Mouse (Mus musculus) heart, embryonic 14.5 days (tissue): ENCODE data around the gene Ush1g. TPM values are rescaled to one million over a fixed set of nuclear protein-coding genes. Genes with fewer than 3 reads are reported as not detected.

Source experiments
- ATAC-seq: fragments of 200-750 bp; cut with Nextera tagmentation; 2 replicates; pipeline ENCODE4 v1.8.0; 2017; ENCODE audit warnings: low read depth, moderate TSS enrichment; ENCODE audit not compliant: insufficient number of reproducible peaks, insufficient read depth, low FRiP score
- H3K27ac ChIP-seq, 2 experiments: fragments of 200-500 bp in 1 of 2; fragments of 300-500 bp in 1 of 2; sonication (generic) in 1 of 2; replicated peaks in 1 of 2; 2 replicates each; pipeline ENCODE4 v1.5.1; 2012 to 2014; ENCODE audit warnings: low read depth in 2 of 2, low read length in 2 of 2, control low read depth in 1 of 2, mild to moderate bottlenecking in 1 of 2, mixed read lengths in 1 of 2; ENCODE audit not compliant: control insufficient read depth in 1 of 2, insufficient read depth in 1 of 2
- H3K27me3 ChIP-seq: fragments of 300-500 bp; sonication (generic); 2 replicates; pipeline ENCODE4 v1.6.1; 2014; ENCODE audit warnings: mild to moderate bottlenecking, low read length, control low read depth; ENCODE audit not compliant: control insufficient read depth, insufficient read depth
- H3K36me3 ChIP-seq: fragments of 300-500 bp; sonication (generic); 2 replicates; pipeline ENCODE4 v1.6.1; 2014; ENCODE audit warnings: mild to moderate bottlenecking, control low read depth, low read length, mixed read lengths; ENCODE audit not compliant: control insufficient read depth, insufficient read depth
- H3K4me1 ChIP-seq, 2 experiments: fragments of 200-500 bp in 1 of 2; fragments of 300-500 bp in 1 of 2; sonication (generic) in 1 of 2; 2 replicates each; pipeline ENCODE4 v1.6.1; 2012 to 2014; ENCODE audit warnings: low read length in 2 of 2, control low read depth in 1 of 2, mixed read lengths in 1 of 2; ENCODE audit not compliant: control insufficient read depth in 2 of 2, insufficient read depth in 2 of 2
- H3K4me2 ChIP-seq: fragments of 300-500 bp; sonication (generic); 2 replicates; pipeline ENCODE4 v1.6.1; 2014; ENCODE audit warnings: mild to moderate bottlenecking, low read length
- H3K4me3 ChIP-seq, 2 experiments: fragments of 200-500 bp in 1 of 2; fragments of 300-500 bp in 1 of 2; sonication (generic) in 1 of 2; 2 replicates each; pipeline ENCODE4 v1.5.1; 2012 to 2014; ENCODE audit warnings: low read length in 2 of 2, mild to moderate bottlenecking in 2 of 2, control low read depth in 1 of 2, low read depth in 1 of 2, moderate library complexity in 1 of 2; ENCODE audit not compliant: control insufficient read depth in 1 of 2, insufficient read depth in 1 of 2
- H3K9ac ChIP-seq: fragments of 300-500 bp; sonication (generic); 2 replicates; pipeline ENCODE4 v1.6.1; 2014; ENCODE audit warnings: mild to moderate bottlenecking, low read length
- H3K9me3 ChIP-seq: fragments of 300-500 bp; sonication (generic); 2 replicates; pipeline ENCODE4 v1.6.1; 2016; ENCODE audit warnings: low read length, control low read depth; ENCODE audit not compliant: control insufficient read depth
- whole genome bisulfite sequencing: fragments of 180-500 bp; shearing (Covaris S2); extraction: QIAGEN DNeasy Blood & Tissue Kit; methylation state at CpG from one replicate; pipeline ENCODE4 v1.1.7; 2014; 5-methylcytosine and 5-hydroxymethylcytosine counted together
- polyA plus RNA-seq: library from polyadenylated mRNA; unstranded; fragments of >200 nt; fragmentation: Nextera tagmentation; extraction: Ambion mirVana; gene quantifications from 2 replicates; pipeline ENCODE4 v1.2.1, GENCODE M21; 2014

The Ush1g gene
- polyA plus RNA-seq, 1 experiment from 2014 or later: 0.05 TPM

- Histone ChIP-seq H3K4me1 (peaks cover 10 to 13% of the 10 kb centered on the region in 2 experiments), H3K27me3 (no peaks in the 10 kb centered on the region), H3K4me3 (no peak overlapping the region), H3K36me3 (peaks cover 8% of the 10 kb centered on the region; the same call in 1 of the 2 replicates), H3K9ac (no peak overlapping the region), H3K27ac (no peak overlapping the region), H3K9me3 (no peaks in the 10 kb centered on the region), H3K4me2 (no peak overlapping the region)
- ATAC-seq: no peak
- WGBS: 92% methylated on average over 6 of the region's 6 CpGs
These were observed 47.1 kb downstream of the Ush1g start for GRCm38 (mm10) chr11:115274771-115275170.

- 80% methylated on average over 7 of the region's 7 CpGs for WGBS
- Histone ChIP-seq H3K4me2 (no peak overlapping the region), H3K9me3 (no peaks in the 10 kb centered on the region), H3K9ac (no peak overlapping the region), H3K36me3 (peaks cover 11% of the 10 kb centered on the region; the same call in 1 of the 2 replicates), H3K27ac (no peak overlapping the region), H3K4me3 (no peak overlapping the region), H3K27me3 (0 out of 2 replicates have a peak, but pooled peaks cover 5% of the 10 kb centered on the region), H3K4me1 (peaks cover 10 to 13% of the 10 kb centered on the region in 2 experiments)
- no peak for ATAC-seq
These were observed 47.7 kb downstream of the Ush1g start for GRCm38 (mm10) chr11:115274178-115274577.

- Histone ChIP-seq H3K27me3 (peaks cover 7% of the 10 kb centered on the region; the same call in 1 of the 2 replicates), H3K4me1 (peaks cover 10 to 13% of the 10 kb centered on the region in 2 experiments), H3K4me2 (no peak overlapping the region), H3K9ac (no peak overlapping the region), H3K9me3 (no peaks in the 10 kb centered on the region), H3K4me3 (no peak overlapping the region), H3K27ac (no peak overlapping the region), H3K36me3 (peaks cover 15% of the 10 kb centered on the region; the same call in 1 of the 2 replicates)
- WGBS: 54% methylated on average over 7 of the region's 7 CpGs
- no peak for ATAC-seq
These were observed 48.1 kb downstream of the Ush1g start for GRCm38 (mm10) chr11:115273735-115274134.

- Histone ChIP-seq H3K4me3 (no peak overlapping the region), H3K36me3 (peaks cover 15% of the 10 kb centered on the region; the same call in 1 of the 2 replicates), H3K27me3 (peaks cover 14% of the 10 kb centered on the region), H3K9ac (no peak overlapping the region), H3K4me1 (peaks cover 10% of the 10 kb centered on the region in 2 experiments), H3K4me2 (no peak overlapping the region), H3K9me3 (no peaks in the 10 kb centered on the region), H3K27ac (no peak overlapping the region)
- no peak for ATAC-seq
- WGBS: 60% methylated on average over 10 of the region's 10 CpGs
These were observed 48.8 kb downstream of the Ush1g start for GRCm38 (mm10) chr11:115272894-115273498.

GRCm38 (mm10) chr11:115271481-115271880 is 50.4 kb downstream of the Ush1g start:
- no peak overlapping the region for H3K27ac ChIP-seq
- H3K4me2 ChIP-seq: no peak overlapping the region
- 73% methylated on average over 10 of the region's 10 CpGs for WGBS
- H3K4me1 ChIP-seq: peaks cover 12 to 13% of the 10 kb centered on the region in 2 experiments
- no peak overlapping the region for H3K4me3 ChIP-seq
- H3K27me3 ChIP-seq: peaks cover 29% of the 10 kb centered on the region
- no peaks in the 10 kb centered on the region for H3K9me3 ChIP-seq
- peaks cover 15% of the 10 kb centered on the region; the same call in 1 of the 2 replicates for H3K36me3 ChIP-seq
- ATAC-seq: no peak
- H3K9ac ChIP-seq: no peak overlapping the region

DNA sequence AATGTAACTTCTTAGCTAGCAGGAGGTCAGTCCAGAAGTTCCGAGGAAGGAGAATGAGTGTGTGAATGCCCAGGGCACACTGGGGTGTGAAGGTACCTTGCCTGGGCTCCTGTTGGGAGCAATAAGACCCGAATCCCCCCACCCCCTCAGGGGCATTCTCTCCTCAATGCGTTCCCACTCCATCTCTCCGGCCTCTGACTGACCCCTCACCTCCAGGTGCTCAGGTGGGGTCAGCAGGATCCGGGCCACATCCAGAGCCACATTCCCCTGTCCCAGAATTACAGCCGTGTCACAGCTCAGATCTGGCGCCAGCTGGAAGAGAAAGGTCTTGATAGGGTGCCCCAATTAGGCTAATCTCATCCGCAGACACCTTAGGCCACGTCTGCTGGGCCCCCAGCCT is 50.8 kb downstream of the Ush1g start:
- WGBS: 77% methylated on average over 9 of the region's 9 CpGs
- H3K27me3 ChIP-seq: peaks cover 33% of the 10 kb centered on the region
- no peaks in the 10 kb centered on the region for H3K9me3 ChIP-seq
- H3K4me3 ChIP-seq: no peak overlapping the region
- no peak overlapping the region for H3K27ac ChIP-seq
- no peak overlapping the region for H3K4me2 ChIP-seq
- H3K4me1 ChIP-seq: peaks cover 12 to 13% of the 10 kb centered on the region in 2 experiments
- H3K36me3 ChIP-seq: peaks cover 15% of the 10 kb centered on the region; the same call in 1 of the 2 replicates
- no peak overlapping the region for H3K9ac ChIP-seq
- ATAC-seq: no peak

DNA sequence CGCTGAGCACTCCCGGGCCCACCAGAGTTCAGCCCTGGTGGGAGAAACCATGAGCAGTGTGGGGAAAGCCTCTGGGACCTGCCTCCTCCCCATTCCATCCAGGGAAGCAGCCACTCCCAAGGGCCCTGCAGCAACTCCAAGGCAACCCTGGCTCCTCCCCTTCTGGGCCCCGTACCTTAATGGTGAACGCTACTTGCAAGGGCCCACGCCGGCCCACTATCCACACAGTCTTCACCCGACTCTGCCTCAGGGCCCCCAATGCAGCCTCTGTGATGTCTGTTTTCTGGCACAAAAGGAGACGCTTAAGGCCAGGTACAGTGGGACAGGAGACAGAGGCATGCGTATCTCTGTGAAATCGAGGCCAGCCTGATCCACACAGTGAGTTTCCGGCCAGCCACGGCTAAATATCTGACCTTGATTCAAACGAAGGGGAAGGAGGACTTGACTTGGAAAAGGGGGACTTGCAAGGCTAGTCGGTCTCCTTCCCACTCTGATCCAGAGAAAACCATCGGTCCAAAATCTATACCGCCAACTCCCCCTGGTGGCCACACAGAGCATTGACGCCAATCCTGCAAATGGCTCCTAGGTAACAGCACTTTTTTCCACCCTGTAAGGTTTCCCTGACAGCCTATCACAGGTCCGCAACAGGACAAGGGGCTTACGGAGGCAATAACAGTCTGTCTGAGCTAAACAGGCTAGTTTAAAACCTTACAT is 51.5 kb downstream of the Ush1g start:
- Histone ChIP-seq H3K9me3 (no peaks in the 10 kb centered on the region), H3K9ac (no peak overlapping the region), H3K36me3 (peaks cover 15% of the 10 kb centered on the region; the same call in 1 of the 2 replicates), H3K27me3 (peaks cover 41% of the 10 kb centered on the region), H3K4me2 (no peak overlapping the region), H3K27ac (no peak overlapping the region), H3K4me3 (no peak overlapping the region), H3K4me1 (peaks cover 7 to 18% of the 10 kb centered on the region in 2 experiments)
- no peak for ATAC-seq
- 26% methylated on average over 19 of the region's 19 CpGs for WGBS
